Mouse (Mus musculus): ENCODE data around the gene 5830411N06Rik. TPM values are rescaled to one million over a fixed set of nuclear protein-coding genes. Genes with fewer than 3 reads are reported as not detected.

5830411N06Rik gene
- polyA plus RNA-seq, 1 experiment from 2014 or later, result not detected

- H3K27ac ChIP-seq (ENCODE audit: low read length), result no peak overlapping the region
- H3K27me3 ChIP-seq (ENCODE audit: control insufficient read depth, insufficient read depth, low read depth, low read length), result no peaks in the 10 kb centered on the region
- no peak overlapping the region for H3K9ac ChIP-seq (ENCODE audit: low read depth, low read length)
- H3K36me3 ChIP-seq (ENCODE audit: control insufficient read depth, insufficient read depth, low read length), result no peaks in the 10 kb centered on the region
- H3K4me2 ChIP-seq (ENCODE audit: low read length), result no peak overlapping the region
- WGBS, result 83% methylated on average over 4 of the region's 4 CpGs
- H3K4me3 ChIP-seq (ENCODE audit: low read depth, low read length), result no peak overlapping the region
- H3K9me3 ChIP-seq (replicated peaks; ENCODE audit: control insufficient read depth, low read length, poor library complexity, severe bottlenecking), result no peaks in the 10 kb centered on the region
- H3K4me1 ChIP-seq (ENCODE audit: control insufficient read depth, insufficient read depth, low read length), result no peaks in the 10 kb centered on the region
- ATAC-seq, result no peak
Measured at GRCm38 (mm10) chr7:140220375-140220774, 26.7 kb upstream of the 5830411N06Rik start.

GRCm38 (mm10) chr7:140224209-140224608 lies 22.9 kb upstream of the 5830411N06Rik start:
- no peak overlapping the region for H3K4me3 ChIP-seq (ENCODE audit: low read depth, low read length)
- H3K27me3 ChIP-seq (ENCODE audit: control insufficient read depth, insufficient read depth, low read depth, low read length), result no peaks in the 10 kb centered on the region
- no peak for ATAC-seq
- no peaks in the 10 kb centered on the region for H3K4me1 ChIP-seq (ENCODE audit: control insufficient read depth, insufficient read depth, low read length)
- no peaks in the 10 kb centered on the region for H3K9me3 ChIP-seq (replicated peaks; ENCODE audit: control insufficient read depth, low read length, poor library complexity, severe bottlenecking)
- H3K27ac ChIP-seq (ENCODE audit: low read length), result no peak overlapping the region
- H3K4me2 ChIP-seq (ENCODE audit: low read length), result no peak overlapping the region
- no peak overlapping the region for H3K9ac ChIP-seq (ENCODE audit: low read depth, low read length)
- 88% methylated on average over 13 of the region's 13 CpGs for WGBS
- no peaks in the 10 kb centered on the region for H3K36me3 ChIP-seq (ENCODE audit: control insufficient read depth, insufficient read depth, low read length)

- 87% methylated on average over 13 of the region's 13 CpGs for WGBS
- no peaks in the 10 kb centered on the region for H3K4me1 ChIP-seq (ENCODE audit: control insufficient read depth, insufficient read depth, low read length)
- H3K27me3 ChIP-seq (ENCODE audit: control insufficient read depth, insufficient read depth, low read depth, low read length), result no peaks in the 10 kb centered on the region
- H3K9me3 ChIP-seq (replicated peaks; ENCODE audit: control insufficient read depth, low read length, poor library complexity, severe bottlenecking), result no peaks in the 10 kb centered on the region
- no peak overlapping the region for H3K27ac ChIP-seq (ENCODE audit: low read length)
- no peak overlapping the region for H3K9ac ChIP-seq (ENCODE audit: low read depth, low read length)
- no peaks in the 10 kb centered on the region for H3K36me3 ChIP-seq (ENCODE audit: control insufficient read depth, insufficient read depth, low read length)
- ATAC-seq, result no peak
- H3K4me3 ChIP-seq (ENCODE audit: low read depth, low read length), result no peak overlapping the region
- no peak overlapping the region for H3K4me2 ChIP-seq (ENCODE audit: low read length)
Measured at GRCm38 (mm10) chr7:140228476-140228875, 18.6 kb upstream of the 5830411N06Rik start.

- no peak overlapping the region for H3K4me3 ChIP-seq (ENCODE audit: low read depth, low read length)
- no peak overlapping the region for H3K9ac ChIP-seq (ENCODE audit: low read depth, low read length)
- H3K27ac ChIP-seq (ENCODE audit: low read length), result no peak overlapping the region
Measured at GRCm38 (mm10) chr7:140231026-140231425, 16.1 kb upstream of the 5830411N06Rik start.

GRCm38 (mm10) chr7:140233696-140234095 lies 13.4 kb upstream of the 5830411N06Rik start:
- Histone ChIP-seq H3K4me3 (ENCODE audit: low read depth, low read length) (no peak overlapping the region), H3K36me3 (ENCODE audit: control insufficient read depth, insufficient read depth, low read length) (no peaks in the 10 kb centered on the region), H3K27ac (ENCODE audit: low read length) (no peak overlapping the region), H3K9ac (ENCODE audit: low read depth, low read length) (no peak overlapping the region), H3K4me1 (ENCODE audit: control insufficient read depth, insufficient read depth, low read length) (no peaks in the 10 kb centered on the region), H3K27me3 (ENCODE audit: control insufficient read depth, insufficient read depth, low read depth, low read length) (no peaks in the 10 kb centered on the region), H3K4me2 (ENCODE audit: low read length) (no peak overlapping the region), H3K9me3 (replicated peaks; ENCODE audit: control insufficient read depth, low read length, poor library complexity, severe bottlenecking) (no peaks in the 10 kb centered on the region)
- ATAC-seq, result no peak
- 89% methylated on average over 3 of the region's 3 CpGs for WGBS

More at GRCm38 (mm10) chr7:140231026-140231425, 16.1 kb upstream of the 5830411N06Rik start:
- Histone ChIP-seq H3K27me3 (ENCODE audit: control insufficient read depth, insufficient read depth, low read depth, low read length) (no peaks in the 10 kb centered on the region), H3K9me3 (replicated peaks; ENCODE audit: control insufficient read depth, low read length, poor library complexity, severe bottlenecking) (no peaks in the 10 kb centered on the region), H3K4me1 (ENCODE audit: control insufficient read depth, insufficient read depth, low read length) (no peaks in the 10 kb centered on the region), H3K4me2 (ENCODE audit: low read length) (no peak overlapping the region), H3K36me3 (ENCODE audit: control insufficient read depth, insufficient read depth, low read length) (no peaks in the 10 kb centered on the region)
- WGBS, result 62% methylated on average over 2 of the region's 2 CpGs
- ATAC-seq, result no peak

- WGBS, result 85% methylated on average over 7 of the region's 7 CpGs
- Histone ChIP-seq H3K4me2 (ENCODE audit: low read length) (no peak overlapping the region), H3K27ac (ENCODE audit: low read length) (no peak overlapping the region), H3K9me3 (replicated peaks; ENCODE audit: control insufficient read depth, low read length, poor library complexity, severe bottlenecking) (no peaks in the 10 kb centered on the region), H3K9ac (ENCODE audit: low read depth, low read length) (no peak overlapping the region), H3K27me3 (ENCODE audit: control insufficient read depth, insufficient read depth, low read depth, low read length) (no peaks in the 10 kb centered on the region), H3K4me3 (ENCODE audit: low read depth, low read length) (no peak overlapping the region), H3K4me1 (ENCODE audit: control insufficient read depth, insufficient read depth, low read length) (no peaks in the 10 kb centered on the region), H3K36me3 (ENCODE audit: control insufficient read depth, insufficient read depth, low read length) (no peaks in the 10 kb centered on the region)
- no peak for ATAC-seq
Measured at GRCm38 (mm10) chr7:140253780-140254299, 6.8 kb downstream of the 5830411N06Rik start.

- H3K27me3 ChIP-seq (ENCODE audit: control insufficient read depth, insufficient read depth, low read depth, low read length), result no peaks in the 10 kb centered on the region
- H3K9ac ChIP-seq (ENCODE audit: low read depth, low read length), result no peak overlapping the region
- H3K27ac ChIP-seq (ENCODE audit: low read length), result no peak overlapping the region
- H3K9me3 ChIP-seq (replicated peaks; ENCODE audit: control insufficient read depth, low read length, poor library complexity, severe bottlenecking), result no peaks in the 10 kb centered on the region
- H3K4me2 ChIP-seq (ENCODE audit: low read length), result no peak overlapping the region
- no peaks in the 10 kb centered on the region for H3K36me3 ChIP-seq (ENCODE audit: control insufficient read depth, insufficient read depth, low read length)
- ATAC-seq, result no peak
- H3K4me3 ChIP-seq (ENCODE audit: low read depth, low read length), result no peak overlapping the region
- no peaks in the 10 kb centered on the region for H3K4me1 ChIP-seq (ENCODE audit: control insufficient read depth, insufficient read depth, low read length)
- WGBS, result 92% methylated on average over 9 of the region's 9 CpGs
Measured at GRCm38 (mm10) chr7:140295746-140296145, 48.7 kb downstream of the 5830411N06Rik start.

GRCm38 (mm10) chr7:140296876-140297275 lies 49.8 kb downstream of the 5830411N06Rik start:
- WGBS, result 74% methylated on average over 6 of the region's 6 CpGs
- Histone ChIP-seq H3K4me1 (ENCODE audit: control insufficient read depth, insufficient read depth, low read length) (no peaks in the 10 kb centered on the region), H3K4me3 (ENCODE audit: low read depth, low read length) (no peak overlapping the region), H3K9ac (ENCODE audit: low read depth, low read length) (no peak overlapping the region), H3K9me3 (replicated peaks; ENCODE audit: control insufficient read depth, low read length, poor library complexity, severe bottlenecking) (no peaks in the 10 kb centered on the region), H3K4me2 (ENCODE audit: low read length) (no peak overlapping the region), H3K36me3 (ENCODE audit: control insufficient read depth, insufficient read depth, low read length) (no peaks in the 10 kb centered on the region), H3K27me3 (ENCODE audit: control insufficient read depth, insufficient read depth, low read depth, low read length) (no peaks in the 10 kb centered on the region), H3K27ac (ENCODE audit: low read length) (no peak overlapping the region)
- ATAC-seq, result no peak

- H3K27ac ChIP-seq (ENCODE audit: low read length), result no peak overlapping the region
- no peaks in the 10 kb centered on the region for H3K4me1 ChIP-seq (ENCODE audit: control insufficient read depth, insufficient read depth, low read length)
- no peaks in the 10 kb centered on the region for H3K9me3 ChIP-seq (replicated peaks; ENCODE audit: control insufficient read depth, low read length, poor library complexity, severe bottlenecking)
- 89% methylated on average over 3 of the region's 3 CpGs for WGBS
- H3K27me3 ChIP-seq (ENCODE audit: control insufficient read depth, insufficient read depth, low read depth, low read length), result no peaks in the 10 kb centered on the region
- H3K9ac ChIP-seq (ENCODE audit: low read depth, low read length), result no peak overlapping the region
- H3K4me2 ChIP-seq (ENCODE audit: low read length), result no peak overlapping the region
- no peak overlapping the region for H3K4me3 ChIP-seq (ENCODE audit: low read depth, low read length)
- H3K36me3 ChIP-seq (ENCODE audit: control insufficient read depth, insufficient read depth, low read length), result no peaks in the 10 kb centered on the region
- no peak for ATAC-seq
Measured at GRCm38 (mm10) chr7:140299416-140299815, 52.3 kb downstream of the 5830411N06Rik start.

All from midbrain, embryonic 16.5 days (tissue).